ENCODE assay signal across 8 mouse cellular contexts in genomic region chr9:87843898-87844297, GRCm38 (mm10).
DNase-seq lines count a peak whose midpoint lies in the region; ATAC-seq lines count a peak whose summit lies in the region.
"Had no signal": no experiment of that assay in that cellular context is flagged by ENCODE, and none has a peak within 500 bp of the region (broad histone marks: within the 10 kb centered on the region; RNA-seq: fewer than 3 reads in every experiment).

No protein-coding gene starts in this region.

- DNase-seq in midbrain, embryonic 14.5 days = peak; percentile 49
- no peak for DNase-seq in midbrain, embryonic 11.5 days (ENCODE audit: low spot score, missing footprints)
- peak; percentile 74 for DNase-seq in cerebellum, adult 9-11 months
- DNase-seq in gastrocnemius, adult 8-10 months (ENCODE audit: low spot score in 2 of 2) = peak; percentile 20 to 33
- DNase-seq in limb, embryonic 11.5 days (ENCODE audit: low spot score) = peak; percentile 52
- no peak for DNase-seq in frontal cortex, postnatal 14 days (ENCODE audit: low spot score in 2 of 2)

- no peak overlapping the region for H3K4me2 ChIP-seq in midbrain, embryonic 14.5 days (ENCODE audit: low read length)
- no peak overlapping the region for H3K4me2 ChIP-seq in midbrain, embryonic 11.5 days
- no peak overlapping the region for H3K4me2 ChIP-seq in limb, embryonic 11.5 days (ENCODE audit: low read depth, severe bottlenecking)

- H3K36me3 ChIP-seq in midbrain, embryonic 14.5 days (ENCODE audit: control insufficient read depth, insufficient read depth, low read length) = no peaks in the 10 kb centered on the region
- H3K36me3 ChIP-seq in midbrain, embryonic 11.5 days (ENCODE audit: control insufficient read depth, insufficient read depth, low read length) = no peaks in the 10 kb centered on the region
- H3K36me3 ChIP-seq in limb, embryonic 11.5 days (ENCODE audit: control insufficient read depth, insufficient read depth, low read length) = no peaks in the 10 kb centered on the region

- H3K27ac ChIP-seq in midbrain, embryonic 14.5 days (replicated peaks; ENCODE audit: low read depth, low read length) = no peak overlapping the region
- H3K27ac ChIP-seq in midbrain, embryonic 11.5 days (ENCODE audit: low read depth, low read length) = no peak overlapping the region
- no peak overlapping the region for H3K27ac ChIP-seq in limb, embryonic 11.5 days (replicated peaks; ENCODE audit: low read depth, low read length)
- H3K27ac ChIP-seq: layer of hippocampus, adult 2 months had no signal

- H3K27me3 ChIP-seq in midbrain, embryonic 14.5 days (ENCODE audit: control insufficient read depth, insufficient read depth, low read length) = no peaks in the 10 kb centered on the region
- H3K27me3 ChIP-seq in midbrain, embryonic 11.5 days (ENCODE audit: control insufficient read depth, insufficient read depth, low read length) = no peaks in the 10 kb centered on the region
- no peaks in the 10 kb centered on the region for H3K27me3 ChIP-seq in limb, embryonic 11.5 days (ENCODE audit: control insufficient read depth, insufficient read depth, low read length)

- no peaks in the 10 kb centered on the region for H3K4me1 ChIP-seq in midbrain, embryonic 14.5 days (ENCODE audit: control insufficient read depth, insufficient read depth, low read length)
- H3K4me1 ChIP-seq in midbrain, embryonic 11.5 days (ENCODE audit: control insufficient read depth, insufficient read depth, low read length) = no peaks in the 10 kb centered on the region
- H3K4me1 ChIP-seq in limb, embryonic 11.5 days (ENCODE audit: control insufficient read depth, insufficient read depth, low read length) = no peaks in the 10 kb centered on the region

- no peaks in the 10 kb centered on the region for H3K9me3 ChIP-seq in midbrain, embryonic 14.5 days (ENCODE audit: control insufficient read depth, low read length)
- H3K9me3 ChIP-seq in midbrain, embryonic 11.5 days (ENCODE audit: control insufficient read depth, low read length) = no peaks in the 10 kb centered on the region
- H3K9me3 ChIP-seq in limb, embryonic 11.5 days (ENCODE audit: control insufficient read depth, low read length) = no peaks in the 10 kb centered on the region

- no peak overlapping the region for H3K4me3 ChIP-seq in midbrain, embryonic 14.5 days (replicated peaks; ENCODE audit: low read depth, low read length)
- H3K4me3 ChIP-seq in midbrain, embryonic 11.5 days (ENCODE audit: low read depth, low read length) = no peak overlapping the region
- no peak overlapping the region for H3K4me3 ChIP-seq in limb, embryonic 11.5 days (ENCODE audit: low read depth, low read length)
- H3K4me3 ChIP-seq: layer of hippocampus, adult 2 months had no signal

- H3K9ac ChIP-seq in midbrain, embryonic 14.5 days (replicated peaks; ENCODE audit: low read length) = no peak overlapping the region
- H3K9ac ChIP-seq in midbrain, embryonic 11.5 days (ENCODE audit: low read length) = no peak overlapping the region
- no peak overlapping the region for H3K9ac ChIP-seq in limb, embryonic 11.5 days (ENCODE audit: low read length)

- WGBS in midbrain, embryonic 14.5 days = 76% methylated on average over 6 of the region's 6 CpGs
- WGBS in midbrain, embryonic 11.5 days = 70% methylated on average over 6 of the region's 6 CpGs
- 34% methylated on average over 6 of the region's 6 CpGs for WGBS in limb, embryonic 11.5 days

- no peak for ATAC-seq in midbrain, embryonic 14.5 days (ENCODE audit: low FRiP score, low TSS enrichment)
- no peak for ATAC-seq in midbrain, embryonic 11.5 days (ENCODE audit: low FRiP score)
- peak; percentile 54; the same call in 1 of the 2 replicates for ATAC-seq in limb, embryonic 11.5 days (ENCODE audit: insufficient number of reproducible peaks, low FRiP score, low TSS enrichment, low read depth)
- ATAC-seq in megakaryocyte progenitor cell, adult 5-6 weeks (replicated peaks; ENCODE audit: poor library complexity) = no peak

Comparison
In these comparisons a context has a peak if more than half of its experiments do, and no peak if none do; other contexts are left out.
1. DNase-seq: peak in midbrain, embryonic 14.5 days (single experiment), cerebellum, adult 9-11 months (single experiment), gastrocnemius, adult 8-10 months (2 of 2) and limb, embryonic 11.5 days (single experiment); none in midbrain, embryonic 11.5 days (single experiment) and frontal cortex, postnatal 14 days (0 of 2).